Mouse (Mus musculus) retina, embryonic 14.5 days (tissue): ENCODE measurements around the gene Clec3a.

Experiments
- DNase-seq: peaks from one replicate; pipeline ENCODE4 v3.0.0-alpha.2; 2015; ENCODE audit warnings: low spot score

Clec3a gene

GRCm38 (mm10) chr8:114458113-114458784 lies 40.4 kb downstream of the Clec3a start:
- no peak for DNase-seq

GRCm38 (mm10) chr8:114460600-114460999 lies 42.7 kb downstream of the Clec3a start:
- DNase-seq = peak; percentile 61

- DNase-seq = no peak
Measured at GRCm38 (mm10) chr8:114462591-114462990, 44.7 kb downstream of the Clec3a start.

GRCm38 (mm10) chr8:114463305-114463704 lies 45.4 kb downstream of the Clec3a start:
- no peak for DNase-seq

- no peak for DNase-seq
Measured at GRCm38 (mm10) chr8:114468526-114469207, 50.8 kb downstream of the Clec3a start.

- no peak for DNase-seq
Measured at GRCm38 (mm10) chr8:114469208-114469590, 51.3 kb downstream of the Clec3a start.

- no peak for DNase-seq
Measured at GRCm38 (mm10) chr8:114473546-114473945, 55.7 kb downstream of the Clec3a start.
